ENCODE assay signal across 8 mouse cellular contexts in genomic region chr16:45844049-45844780, GRCm38 (mm10).
A peak's percentile ranks its signal among the peaks of the same experiment; 100 is the strongest.
DNase-seq lines count a peak whose midpoint lies in the region; ATAC-seq and TF ChIP-seq lines count a peak whose summit lies in the region.

No protein-coding gene starts in this region.

- peaks cover 28% of the 10 kb centered on the region for H3K27me3 ChIP-seq in forebrain, embryonic 10.5 days (ENCODE audit: poor library complexity, severe bottlenecking)
- H3K27me3 ChIP-seq in heart, embryonic 13.5 days (replicated peaks): no peaks in the 10 kb centered on the region
- no peaks in the 10 kb centered on the region for H3K27me3 ChIP-seq in kidney, embryonic 16.5 days (ENCODE audit: insufficient read depth, low read length)
- no peaks in the 10 kb centered on the region for H3K27me3 ChIP-seq in midbrain, postnatal 0 days (ENCODE audit: insufficient read depth, low read length)
- no peaks in the 10 kb centered on the region for H3K27me3 ChIP-seq in stomach, embryonic 16.5 days (ENCODE audit: control insufficient read depth, insufficient read depth, low read length)

- peak overlapping the region; percentile 80 for H3K4me2 ChIP-seq in heart, embryonic 13.5 days
- peak overlapping the region; percentile 75 for H3K4me2 ChIP-seq in kidney, embryonic 16.5 days (replicated peaks; ENCODE audit: low read depth, low read length)
- peak overlapping the region; percentile 98 for H3K4me2 ChIP-seq in midbrain, postnatal 0 days (ENCODE audit: low read depth, low read length, poor library complexity, severe bottlenecking)
- peak overlapping the region; percentile 75 for H3K4me2 ChIP-seq in stomach, embryonic 16.5 days (ENCODE audit: low read depth, low read length)

- no peak for TF ChIP-seq POLR2A in bone marrow macrophage, adult 2 months (IDR thresholded peaks at IDR 0.05; ENCODE audit: borderline replicate concordance, low read depth, low read length)

- H3K36me3 ChIP-seq in forebrain, embryonic 10.5 days (replicated peaks): no peaks in the 10 kb centered on the region
- H3K36me3 ChIP-seq in heart, embryonic 13.5 days: peaks cover 4% of the 10 kb centered on the region; the same call in 1 of the 2 replicates
- no peaks in the 10 kb centered on the region for H3K36me3 ChIP-seq in kidney, embryonic 16.5 days (ENCODE audit: insufficient read depth, low read length)
- no peaks in the 10 kb centered on the region for H3K36me3 ChIP-seq in midbrain, postnatal 0 days (ENCODE audit: insufficient read depth, low read length)
- no peaks in the 10 kb centered on the region for H3K36me3 ChIP-seq in stomach, embryonic 16.5 days (ENCODE audit: control insufficient read depth, insufficient read depth, low read length)

- H3K27ac ChIP-seq in bone marrow macrophage, adult 2 months (ENCODE audit: insufficient read depth, low read depth, low read length): no peak overlapping the region
- peak overlapping the region; percentile 91 for H3K27ac ChIP-seq in forebrain, embryonic 10.5 days
- peak overlapping the region; percentile 93 for H3K27ac ChIP-seq in heart, embryonic 13.5 days (replicated peaks)
- peak overlapping the region; percentile 97 for H3K27ac ChIP-seq in kidney, embryonic 16.5 days (ENCODE audit: low read length)
- peak overlapping the region; percentile 32; the same call in 1 of the 2 replicates for H3K27ac ChIP-seq in midbrain, postnatal 0 days (ENCODE audit: low read depth, low read length)
- H3K27ac ChIP-seq in stomach, embryonic 16.5 days (ENCODE audit: low read length): peak overlapping the region; percentile 93

- no peaks in the 10 kb centered on the region for H3K9me3 ChIP-seq in forebrain, embryonic 10.5 days
- no peaks in the 10 kb centered on the region for H3K9me3 ChIP-seq in heart, embryonic 13.5 days
- H3K9me3 ChIP-seq in kidney, embryonic 16.5 days (ENCODE audit: low read length): no peaks in the 10 kb centered on the region
- no peaks in the 10 kb centered on the region for H3K9me3 ChIP-seq in midbrain, postnatal 0 days (ENCODE audit: low read length)
- no peaks in the 10 kb centered on the region for H3K9me3 ChIP-seq in stomach, embryonic 16.5 days (replicated peaks; ENCODE audit: control insufficient read depth, low read length)

- peak; percentile 78 for ATAC-seq in heart, embryonic 13.5 days (ENCODE audit: extremely low read depth, insufficient number of reproducible peaks, low FRiP score, low TSS enrichment)
- peak; percentile 97 for ATAC-seq in kidney, embryonic 16.5 days (ENCODE audit: low FRiP score, low TSS enrichment)
- peak; percentile 92 for ATAC-seq in midbrain, postnatal 0 days (ENCODE audit: low FRiP score)
- ATAC-seq in stomach, embryonic 16.5 days (ENCODE audit: insufficient read depth, low FRiP score): peak; percentile 97

- no peak for TF ChIP-seq CTCF in bone marrow macrophage, adult 2 months (IDR thresholded peaks at IDR 0.05; ENCODE audit: low read depth, low read length)
- peak; percentile 64 for TF ChIP-seq CTCF in midbrain, postnatal 0 days (IDR thresholded peaks at IDR 0.05)

- no peaks in the 10 kb centered on the region for H3K4me1 ChIP-seq in bone marrow macrophage, adult 2 months (ENCODE audit: control insufficient read depth, insufficient read depth, low read length)
- H3K4me1 ChIP-seq in forebrain, embryonic 10.5 days: peaks cover 28% of the 10 kb centered on the region
- peaks cover 48% of the 10 kb centered on the region for H3K4me1 ChIP-seq in heart, embryonic 13.5 days
- peaks cover 36% of the 10 kb centered on the region for H3K4me1 ChIP-seq in kidney, embryonic 16.5 days (ENCODE audit: insufficient read depth, low read length)
- no peaks in the 10 kb centered on the region for H3K4me1 ChIP-seq in midbrain, postnatal 0 days (ENCODE audit: insufficient read depth, low read length)
- peaks cover 15% of the 10 kb centered on the region for H3K4me1 ChIP-seq in stomach, embryonic 16.5 days (ENCODE audit: control insufficient read depth, insufficient read depth, low read length)

- DNase-seq in 3134 (ENCODE audit: extremely low read depth, insufficient read length, low spot score) (peak; percentile 91), liver (peak; percentile 71)
- peak; percentile 85 for DNase-seq in forebrain, embryonic 10.5 days (ENCODE audit: extremely low spot score, low spot score)
- peak; percentile 62 for DNase-seq in midbrain, postnatal 0 days (ENCODE audit: low spot score)

- peak overlapping the region; percentile 99 for H3K9ac ChIP-seq in heart, embryonic 13.5 days
- peak overlapping the region; percentile 97 for H3K9ac ChIP-seq in kidney, embryonic 16.5 days (replicated peaks; ENCODE audit: low read length)
- H3K9ac ChIP-seq in midbrain, postnatal 0 days (replicated peaks; ENCODE audit: low read length, poor library complexity, severe bottlenecking): peak overlapping the region; percentile 66
- H3K9ac ChIP-seq in stomach, embryonic 16.5 days (ENCODE audit: low read length): peak overlapping the region; percentile 95

- under 1% methylated on average over 45 of the region's 45 CpGs for WGBS in forebrain, embryonic 10.5 days
- under 1% methylated on average over 44 of the region's 45 CpGs for WGBS in heart, embryonic 13.5 days
- under 1% methylated on average over 45 of the region's 45 CpGs for WGBS in kidney, embryonic 16.5 days
- under 1% methylated on average over 44 of the region's 45 CpGs for WGBS in midbrain, postnatal 0 days
- WGBS in stomach, embryonic 16.5 days: under 1% methylated on average over 45 of the region's 45 CpGs

- peak overlapping the region; percentile 21 for H3K4me3 ChIP-seq in bone marrow macrophage, adult 2 months (ENCODE audit: insufficient read depth, low read length)
- H3K4me3 ChIP-seq in forebrain, embryonic 10.5 days: peak overlapping the region; percentile 65
- H3K4me3 ChIP-seq in heart, embryonic 13.5 days: peak overlapping the region; percentile 89
- peak overlapping the region; percentile 90 for H3K4me3 ChIP-seq in kidney, embryonic 16.5 days (ENCODE audit: low read length)
- H3K4me3 ChIP-seq in midbrain, postnatal 0 days (ENCODE audit: low read depth, low read length): peak overlapping the region; percentile 73
- H3K4me3 ChIP-seq in stomach, embryonic 16.5 days (replicated peaks; ENCODE audit: low read length): peak overlapping the region; percentile 84

Comparison
In these comparisons a context has a peak if more than half of its experiments do, and no peak if none do; other contexts are left out.
1. H3K4me3 ChIP-seq: peak in every context shown above with its lines; median percentile 90 in kidney, embryonic 16.5 days; 89 in heart, embryonic 13.5 days; 84 in stomach, embryonic 16.5 days; 73 in midbrain, postnatal 0 days; 65 in forebrain, embryonic 10.5 days; 21 in bone marrow macrophage, adult 2 months.